Mouse (Mus musculus) limb, embryonic 11.5 days (tissue): ENCODE results near the gene Gm3880. TPM values are rescaled to one million over a fixed set of nuclear protein-coding genes. Genes with fewer than 3 reads are reported as not detected.

Experiments used
- ATAC-seq: fragments of 200-750 bp; cut with Nextera tagmentation; 2 replicates; pipeline ENCODE4 v1.8.0; 2017; ENCODE audit warnings: low read depth; ENCODE audit not compliant: insufficient number of reproducible peaks, low FRiP score, low TSS enrichment
- DNase-seq: peaks from one replicate; pipeline ENCODE4 v3.0.0-alpha.2; 2015; ENCODE audit warnings: low spot score
- H3K27ac ChIP-seq: fragments of 300-500 bp; sonication (generic); replicated peaks from 2 replicates; pipeline ENCODE4 v1.5.1; 2014; ENCODE audit warnings: low read depth, mild to moderate bottlenecking, low read length
- H3K27me3 ChIP-seq: fragments of 300-500 bp; sonication (generic); 2 replicates; pipeline ENCODE4 v1.6.1; 2014; ENCODE audit warnings: mild to moderate bottlenecking, low read length, mixed read lengths; ENCODE audit not compliant: control insufficient read depth, insufficient read depth
- H3K36me3 ChIP-seq: fragments of 300-500 bp; sonication (generic); 2 replicates; pipeline ENCODE4 v1.6.1; 2014; ENCODE audit warnings: mild to moderate bottlenecking, low read length, moderate library complexity, mixed read lengths; ENCODE audit not compliant: control insufficient read depth, insufficient read depth
- H3K4me1 ChIP-seq: fragments of 300-500 bp; sonication (generic); 2 replicates; pipeline ENCODE4 v1.6.1; 2014; ENCODE audit warnings: low read length, mixed read lengths; ENCODE audit not compliant: control insufficient read depth, insufficient read depth
- H3K4me2 ChIP-seq: fragments of 300-500 bp; sonication (generic); 2 replicates; pipeline ENCODE4 v1.6.1; 2014; ENCODE audit warnings: low read depth, mild to moderate bottlenecking, moderate library complexity; ENCODE audit not compliant: severe bottlenecking
- H3K4me3 ChIP-seq: fragments of 300-500 bp; sonication (generic); 2 replicates; pipeline ENCODE4 v1.5.1; 2014; ENCODE audit warnings: low read depth, low read length
- H3K9ac ChIP-seq: fragments of 300-500 bp; sonication (generic); 2 replicates; pipeline ENCODE4 v1.6.1; 2014; ENCODE audit warnings: mild to moderate bottlenecking, low read length
- H3K9me3 ChIP-seq: fragments of 300-500 bp; sonication (generic); 2 replicates; pipeline ENCODE4 v1.6.1; 2016; ENCODE audit warnings: low read length; ENCODE audit not compliant: control insufficient read depth
- WGBS: fragments of 180-500 bp; shearing (Covaris S2); extraction: QIAGEN DNeasy Blood & Tissue Kit; methylation state at CpG from one replicate; pipeline ENCODE4 v1.1.7; 2014; 5-methylcytosine and 5-hydroxymethylcytosine counted together
- polyA plus RNA-seq: library from polyadenylated mRNA; unstranded; fragments of >200 nt; fragmentation: Nextera tagmentation; extraction: Ambion mirVana; gene quantifications from 2 replicates; pipeline ENCODE4 v1.2.1, GENCODE M21; 2014

Gm3880 gene
- polyA plus RNA-seq, 1 experiment from 2014 or later, result not detected

DNA sequence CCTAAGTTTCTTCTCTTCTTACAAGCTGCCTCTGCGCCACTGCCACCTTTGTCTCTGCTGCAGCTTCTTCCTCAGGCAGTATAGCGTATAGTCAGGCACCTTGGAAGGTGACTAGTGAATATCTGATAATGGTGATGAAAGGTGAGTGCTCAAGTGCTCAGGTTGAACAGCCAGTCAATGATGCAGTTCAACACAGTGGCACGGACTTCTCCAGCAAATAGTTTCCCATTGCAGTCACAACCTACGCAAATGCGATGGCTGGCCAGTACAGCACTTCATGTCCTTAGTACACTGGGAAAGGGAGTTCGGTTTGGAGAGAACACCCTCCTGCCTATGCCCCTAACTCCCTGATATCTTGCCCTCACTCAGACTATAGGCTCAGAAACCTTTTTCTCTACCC is 41.6 kb downstream of the Gm3880 start:
- Histone ChIP-seq H3K4me2 (peak overlapping the region; percentile 47; the same call in 1 of the 2 replicates), H3K4me1 (no peaks in the 10 kb centered on the region), H3K9ac (no peak overlapping the region), H3K36me3 (no peaks in the 10 kb centered on the region), H3K27me3 (peaks cover 15% of the 10 kb centered on the region), H3K9me3 (no peaks in the 10 kb centered on the region), H3K4me3 (no peak overlapping the region), H3K27ac (no peak overlapping the region)
- DNase-seq (no peak), ATAC-seq (no peak)
- 50% methylated on average over 6 of the region's 6 CpGs for WGBS

DNA sequence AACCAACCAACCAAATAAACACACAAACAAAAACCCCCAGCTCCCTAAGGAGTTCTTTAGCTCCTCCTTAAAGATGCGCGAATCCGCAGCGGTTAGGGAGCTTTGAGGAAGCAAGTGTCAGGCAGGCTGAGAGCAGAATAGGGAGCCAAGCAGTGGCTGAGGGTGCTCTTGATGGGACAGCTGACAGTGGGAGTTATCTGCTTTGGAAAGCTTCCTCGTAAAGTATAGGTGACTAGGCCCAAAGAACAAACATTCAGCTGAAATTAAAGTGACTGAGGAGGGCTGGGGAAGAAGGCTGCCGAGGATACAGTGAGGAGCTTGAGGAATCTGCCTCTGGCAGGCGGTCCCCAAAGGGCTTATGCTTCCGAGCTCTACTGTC is 42.2 kb downstream of the Gm3880 start:
- H3K36me3 ChIP-seq, result no peaks in the 10 kb centered on the region
- no peaks in the 10 kb centered on the region for H3K9me3 ChIP-seq
- peak overlapping the region; percentile 47 for H3K4me3 ChIP-seq
- ATAC-seq (no peak), DNase-seq (peak; percentile 21)
- H3K4me1 ChIP-seq, result no peaks in the 10 kb centered on the region
- H3K4me2 ChIP-seq, result peak overlapping the region; percentile 47
- H3K9ac ChIP-seq, result no peak overlapping the region
- H3K27me3 ChIP-seq, result peaks cover 15% of the 10 kb centered on the region
- 17% methylated on average over 8 of the region's 8 CpGs for WGBS
- H3K27ac ChIP-seq, result no peak overlapping the region

DNA sequence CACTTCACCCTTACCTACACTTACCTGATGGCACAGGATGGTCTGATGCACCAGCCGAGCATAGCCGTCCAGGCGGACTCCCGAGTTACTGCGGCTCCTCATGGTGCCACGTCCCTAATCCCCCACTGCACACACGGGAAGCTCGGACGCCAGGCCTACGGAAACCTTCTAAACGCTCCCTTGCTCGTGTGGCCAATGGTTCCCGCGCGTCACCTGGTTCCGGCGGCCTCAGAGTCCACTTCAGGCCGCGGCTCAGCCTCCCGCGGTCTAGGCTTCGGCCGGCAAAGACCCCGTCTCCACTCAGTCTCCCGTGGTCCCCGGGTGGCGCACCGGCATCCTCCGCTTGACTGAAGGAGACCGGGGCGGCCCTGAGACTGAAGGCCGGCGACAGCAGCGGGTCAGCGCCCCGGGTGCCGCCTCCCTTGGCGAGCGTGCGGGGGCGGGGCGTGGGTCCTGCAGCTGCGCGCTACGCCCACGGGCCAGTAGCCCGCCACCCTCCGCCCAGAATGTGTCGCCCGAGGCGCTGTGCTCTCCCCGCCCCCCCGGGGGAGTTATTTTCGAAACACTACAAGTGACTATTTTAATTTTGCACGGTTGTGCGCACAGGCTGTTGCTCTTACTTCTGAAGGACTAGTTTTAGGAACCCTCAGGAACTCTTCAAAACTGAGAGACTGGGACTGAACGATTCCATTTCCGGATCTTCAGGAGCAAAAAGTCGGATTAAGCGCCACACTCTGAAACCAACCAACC is 42.8 kb downstream of the Gm3880 start, which contains the start of gene Phka1:
TSS of gene Phka1 (minus strand) at position 424 of the 750 bp plus-strand sequence.
- WGBS, result 19% methylated on average over 58 of the region's 60 CpGs

More for the DNA sequence above, 42.8 kb downstream of the Gm3880 start, which contains the start of gene Phka1:
- peak; percentile 66 for DNase-seq
- H3K4me1 ChIP-seq, result no peaks in the 10 kb centered on the region
- peaks cover 15% of the 10 kb centered on the region for H3K27me3 ChIP-seq
- H3K4me3 ChIP-seq, result peak within 1 kb of the TSS; percentile 47
- H3K27ac ChIP-seq, result no peak within 1 kb of the TSS
- no peaks in the 10 kb centered on the region for H3K9me3 ChIP-seq
- peak within 1 kb of the TSS; percentile 62 for H3K9ac ChIP-seq
- H3K4me2 ChIP-seq, result peak within 1 kb of the TSS; percentile 47
- ATAC-seq, result peak; percentile 75
- no peaks in the 10 kb centered on the region for H3K36me3 ChIP-seq

Other genes with a start within 250 kb of the Gm3880 start
- 3.6 and 4.5 TPM in 2 replicates for gene Hdac8, start 181.6 kb downstream of the Gm3880 start, polyA plus RNA-seq
- gene Phka1, start 42.7 kb downstream of the Gm3880 start, polyA plus RNA-seq, result 11.2 and 12.3 TPM in 2 replicates
- gene Gm9112, start 20.7 kb upstream of the Gm3880 start, polyA plus RNA-seq, result not detected in 2 replicates
- not detected in 2 replicates for gene Dmrtc1b, start 20.9 kb upstream of the Gm3880 start, polyA plus RNA-seq
- not detected in 2 replicates for gene Dmrtc1c1, start 116.0 kb upstream of the Gm3880 start, polyA plus RNA-seq
- not detected in 2 replicates for gene Dmrtc1c2, start 167.6 kb upstream of the Gm3880 start, polyA plus RNA-seq
- not detected in 2 replicates for gene 1700031F05Rik, start 181.0 kb upstream of the Gm3880 start, polyA plus RNA-seq
- gene Dmrtc1a, start 221.7 kb upstream of the Gm3880 start, polyA plus RNA-seq, result 0.60 TPM in 1 of 2 replicates, not detected in the other
- not detected in 2 replicates for gene 1700011M02Rik, start 221.9 kb upstream of the Gm3880 start, polyA plus RNA-seq
- not detected in 2 replicates for gene 1700018G05Rik, start 241.4 kb upstream of the Gm3880 start, polyA plus RNA-seq